Mouse (Mus musculus): Measurements from ENCODE around the gene Por.

The Por gene

DNA sequence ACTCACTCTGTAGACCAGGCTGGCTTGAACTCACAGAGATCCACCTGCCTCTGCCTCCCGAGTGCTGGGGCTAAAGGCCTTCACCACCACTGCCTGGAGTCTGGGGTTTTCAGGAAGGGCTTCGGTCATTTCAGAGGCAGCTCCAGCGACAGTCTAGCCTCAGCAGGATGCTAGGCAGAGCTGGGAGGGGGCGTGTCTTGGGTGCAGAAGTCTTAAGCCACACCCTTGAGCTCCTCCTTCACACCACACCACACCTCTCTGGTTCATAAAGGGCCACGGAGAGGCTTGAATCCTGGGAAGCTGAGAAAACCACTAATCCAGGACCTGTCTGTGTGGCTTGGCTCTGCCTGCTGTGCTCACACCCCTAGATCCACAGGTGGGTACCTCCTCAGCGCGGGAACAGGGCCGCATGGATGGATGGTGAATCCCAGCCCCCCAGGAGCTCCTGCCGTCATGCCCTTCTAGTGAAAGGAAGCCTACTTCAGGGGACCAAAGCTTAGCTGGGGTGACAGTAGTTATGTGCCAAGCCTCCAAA is at the start of gene Por:
Gene Por (plus strand): TSS at position 293 of the 535 bp plus-strand sequence.
- DNase-seq: no peak

GRCm38 (mm10) chr5:135620526-135620925 is 49.3 kb upstream of the Por start:
- DNase-seq: no peak

GRCm38 (mm10) chr5:135621725-135622124 is 48.1 kb upstream of the Por start:
- no peak for DNase-seq

DNA sequence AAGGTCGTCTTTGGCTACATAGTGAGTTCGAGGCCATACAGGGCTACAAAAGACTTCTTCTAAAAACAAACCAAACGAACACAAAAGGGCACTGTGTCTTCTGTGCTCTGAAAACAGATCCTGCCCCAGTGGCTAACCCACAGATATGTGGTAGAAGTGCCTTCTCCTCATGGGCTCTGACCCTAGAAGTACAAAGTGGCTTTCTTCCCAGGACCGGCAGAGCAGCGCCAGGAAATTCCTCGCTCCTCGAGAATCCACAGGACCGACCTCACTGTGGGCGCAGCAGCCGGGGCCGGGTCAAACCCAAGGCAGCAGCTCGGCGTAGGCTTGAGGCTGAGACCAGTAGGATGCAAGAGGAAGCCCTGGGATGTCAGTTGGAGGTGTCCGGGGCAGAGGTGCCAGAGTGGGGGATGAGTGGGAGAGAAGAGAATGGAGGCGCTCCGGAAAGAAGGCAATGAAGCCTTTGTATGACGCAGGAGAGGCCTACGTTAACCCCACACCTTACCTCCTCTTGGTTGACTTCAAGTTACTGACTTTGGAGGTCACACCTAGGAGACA is 46.7 kb upstream of the Por start:
- DNase-seq: no peak

GRCm38 (mm10) chr5:135628916-135629315 is 40.9 kb upstream of the Por start:
- no peak for DNase-seq

- DNase-seq: no peak
Measured at GRCm38 (mm10) chr5:135629401-135629800, 40.4 kb upstream of the Por start.

GRCm38 (mm10) chr5:135630598-135630997 is 39.2 kb upstream of the Por start:
- DNase-seq: no peak

GRCm38 (mm10) chr5:135632117-135632796 is 37.6 kb upstream of the Por start, which contains the start of gene Rhbdd2:
Gene Rhbdd2, plus strand, starts transcription at chr5:135632618.
- peak; percentile 94 to 96 for DNase-seq

DNA sequence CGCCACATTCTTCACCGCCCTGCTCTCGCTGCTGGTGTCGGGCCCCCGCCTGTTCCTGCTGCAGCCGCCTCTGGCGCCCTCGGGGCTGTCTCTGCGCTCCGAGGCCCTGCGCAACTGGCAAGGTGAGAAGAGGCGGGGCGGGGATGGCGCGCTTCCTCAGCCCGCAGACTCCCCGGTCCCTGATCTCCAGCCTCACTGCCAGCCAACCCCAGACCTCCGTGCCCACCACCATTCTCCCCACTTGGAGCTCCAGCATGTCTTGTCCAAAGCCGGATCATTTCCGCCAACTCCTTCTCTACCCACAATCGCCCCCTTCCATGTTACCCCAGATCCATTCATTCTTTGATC is 37.1 kb upstream of the Por start:
- DNase-seq: no peak

DNA sequence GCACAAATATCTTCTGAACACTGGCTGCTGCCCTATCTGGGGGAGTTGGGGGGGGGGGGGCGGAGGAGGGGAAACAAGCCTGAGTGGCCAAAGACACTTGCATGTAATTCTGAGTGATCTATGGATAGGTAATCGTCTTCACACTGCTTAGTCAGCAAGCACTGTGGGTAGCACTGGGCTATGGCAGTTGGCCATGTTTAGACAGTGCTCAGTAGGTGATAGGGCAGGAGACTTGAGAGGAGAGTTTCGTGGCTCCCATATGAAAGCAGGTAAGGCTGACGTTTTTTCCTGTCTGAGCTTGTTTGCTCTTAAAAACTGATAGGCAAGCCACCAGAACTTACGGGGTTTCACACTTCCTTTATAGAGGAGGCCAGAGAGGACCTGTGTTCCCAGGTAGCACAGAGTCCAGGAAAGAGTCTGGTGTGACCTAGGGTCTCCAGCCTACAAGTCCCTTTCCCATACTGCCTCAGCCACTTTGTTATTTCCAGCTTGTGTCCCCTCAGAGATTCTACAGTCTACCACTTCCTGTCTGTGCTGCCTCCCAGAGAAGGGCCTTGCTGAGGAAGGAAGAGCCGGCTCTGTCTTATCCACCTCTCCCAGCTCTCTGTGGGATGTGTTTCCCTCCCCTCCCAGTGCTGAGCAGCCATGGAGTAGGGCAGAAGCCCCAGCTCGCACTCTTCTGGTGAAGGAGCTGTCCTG is 29.9 kb upstream of the Por start:
- no peak for DNase-seq

DNA sequence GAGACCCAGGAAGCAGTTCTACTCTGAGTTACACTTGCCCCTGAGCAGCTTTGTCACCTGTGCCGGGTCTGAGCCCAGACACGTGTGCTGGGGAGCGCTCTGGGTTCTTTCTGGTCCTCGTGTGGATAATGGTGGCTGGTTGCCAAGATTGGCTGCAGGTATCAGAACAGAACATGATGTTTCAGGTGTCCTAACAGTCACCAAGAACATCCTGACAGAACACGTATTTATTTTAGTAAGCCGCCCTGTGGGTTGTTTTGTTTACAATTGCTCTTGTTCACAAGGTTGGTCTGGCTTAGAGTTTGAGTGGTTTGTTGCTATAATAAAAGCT is 29.4 kb upstream of the Por start:
- no peak for DNase-seq

- DNase-seq: no peak
Measured at GRCm38 (mm10) chr5:135641028-135641427, 28.8 kb upstream of the Por start.

- DNase-seq: no peak
Measured at GRCm38 (mm10) chr5:135642686-135643551, 26.9 kb upstream of the Por start.

DNA sequence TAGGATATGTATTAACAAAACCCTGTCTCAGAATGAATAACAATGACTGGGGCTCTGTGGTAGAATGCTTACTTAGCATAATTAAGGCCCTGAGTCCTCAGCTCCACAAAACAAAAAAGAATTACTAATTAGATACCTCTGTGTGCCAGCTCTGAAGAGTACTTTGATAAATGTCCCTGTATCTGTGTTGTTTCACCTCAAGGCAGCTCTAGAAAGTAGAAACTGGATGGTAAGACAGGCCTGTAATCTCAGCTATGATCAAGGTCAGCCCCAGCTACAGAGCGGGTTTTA is 26.3 kb upstream of the Por start:
- no peak for DNase-seq

DNA sequence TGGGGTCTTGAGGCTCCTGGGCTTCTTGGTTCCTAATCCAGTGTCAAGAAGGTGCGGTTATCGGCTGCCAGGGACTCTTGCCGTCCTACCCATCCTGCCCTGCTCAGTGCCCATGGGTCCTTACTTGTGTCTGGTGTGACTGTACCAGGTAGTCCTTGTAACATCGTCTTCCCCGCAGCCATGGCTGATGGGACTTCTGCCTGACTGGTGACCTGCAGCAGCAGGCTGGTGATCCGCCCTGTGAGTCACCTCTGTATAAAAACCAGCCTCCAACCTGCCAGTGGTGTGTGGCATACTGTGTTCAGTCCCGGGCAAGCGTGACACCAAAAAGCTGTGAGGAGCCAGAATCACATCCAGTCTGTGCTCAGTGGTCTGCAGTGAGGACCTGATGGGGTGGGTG is 26.0 kb upstream of the Por start:
- no peak for DNase-seq

GRCm38 (mm10) chr5:135645330-135645729 is 24.5 kb upstream of the Por start:
- DNase-seq: no peak

GRCm38 (mm10) chr5:135646038-135646437 is 23.8 kb upstream of the Por start:
- DNase-seq: no peak

GRCm38 (mm10) chr5:135648461-135649308 is 21.1 kb upstream of the Por start:
- no peak for DNase-seq

GRCm38 (mm10) chr5:135649309-135649633 is 20.6 kb upstream of the Por start:
- DNase-seq: no peak

DNA sequence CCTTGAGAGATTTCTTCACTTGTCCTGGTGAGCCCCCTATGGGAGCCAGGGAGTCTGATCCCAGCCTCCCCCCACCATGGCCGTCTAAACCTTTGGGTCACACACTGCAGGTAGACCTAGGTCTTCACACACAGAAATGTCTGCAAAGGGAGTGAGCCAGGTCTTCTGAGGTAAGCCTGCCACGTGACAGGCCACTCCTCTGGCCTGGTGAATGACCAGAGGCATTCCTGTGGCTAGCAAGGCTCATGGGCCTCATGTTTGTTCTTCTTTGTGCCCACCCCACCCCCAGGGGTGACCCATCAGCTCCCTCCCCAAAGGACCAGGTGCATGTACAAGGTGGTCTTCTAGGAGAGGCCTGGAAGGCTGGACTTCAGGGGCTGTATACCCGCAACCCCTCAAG is 18.3 kb upstream of the Por start:
- DNase-seq: no peak

DNA sequence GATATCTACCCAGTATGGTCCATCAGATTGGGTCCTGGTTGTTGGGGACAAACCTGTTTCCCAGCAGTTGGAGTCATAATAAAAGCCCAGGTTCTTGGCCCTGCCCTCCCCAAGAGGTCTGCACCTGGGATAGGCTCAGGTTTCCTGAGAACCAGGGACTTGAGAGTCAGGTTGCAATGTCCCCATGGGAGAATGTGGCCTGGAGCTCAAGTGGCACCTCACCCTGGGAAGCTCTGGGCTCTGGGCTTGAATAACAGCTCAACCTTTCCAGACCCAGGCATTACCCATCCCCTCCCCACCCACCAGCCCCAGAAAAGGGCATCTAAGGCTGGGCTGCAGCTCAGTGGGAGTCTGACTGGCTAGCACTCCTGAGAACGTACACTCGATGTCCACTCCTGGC is 16.6 kb upstream of the Por start:
- DNase-seq: no peak

DNA sequence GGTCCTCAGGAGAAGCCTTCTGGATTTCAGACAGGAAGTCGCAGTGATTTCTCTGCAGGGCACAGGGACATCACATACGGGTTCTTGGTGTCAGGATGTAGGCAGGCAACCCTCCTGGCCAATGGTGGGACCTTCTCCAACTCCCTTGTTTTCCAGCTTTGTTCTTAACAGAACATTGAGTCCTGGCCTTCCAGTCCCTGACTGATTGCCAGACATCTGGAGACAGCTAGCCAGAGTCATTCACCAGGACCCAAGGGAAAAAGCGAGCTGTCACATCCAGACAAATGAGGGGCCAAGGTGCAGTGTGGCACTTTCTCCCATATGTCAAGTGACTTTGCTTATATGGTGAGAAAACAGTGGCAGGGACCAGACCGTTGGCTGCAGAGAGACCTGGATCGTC is 13.8 kb upstream of the Por start:
- DNase-seq: no peak

DNA sequence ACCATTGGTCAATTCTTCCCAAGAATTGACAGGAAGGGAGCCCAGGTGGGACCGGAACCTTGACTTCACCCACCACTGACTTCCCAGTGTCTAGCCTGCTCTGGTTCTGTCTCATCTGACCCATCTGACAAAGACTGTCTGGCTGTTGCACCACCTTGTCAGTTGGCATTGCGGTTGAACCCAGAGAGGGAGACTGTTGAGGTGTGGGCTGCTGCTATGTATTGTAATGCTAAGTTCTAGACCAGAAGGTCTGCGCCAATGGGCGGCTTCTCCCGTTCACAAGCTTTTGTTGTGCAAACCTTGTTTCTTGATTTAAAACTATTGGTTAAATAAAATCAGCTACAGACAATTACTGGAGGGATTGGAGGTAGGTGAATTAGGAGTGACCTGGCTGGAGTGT is 12.7 kb upstream of the Por start:
- no peak for DNase-seq

Measured in thymus, adult 18-20 months (tissue).